Mouse (Mus musculus) ES-E14 (cell line): ENCODE measurements around the gene Rpl10a. TPM values are rescaled to one million over a fixed set of nuclear protein-coding genes. Genes with fewer than 3 reads are reported as not detected.
"Not testable (repeated sequence)": the region's sequence is repeated elsewhere in the genome, so short reads cannot be mapped to it uniquely, and the experiment has no call there.

Experiments used
- DNase-seq: peaks from one replicate; pipeline ENCODE4 v3.0.0-alpha.2; 2013; ENCODE audit warnings: low read depth, low spot score
- H3K27ac ChIP-seq: 2 replicates; pipeline ENCODE4 v1.5.1; 2012; ENCODE audit warnings: low read depth, mild to moderate bottlenecking, low read length, moderate library complexity, mixed read lengths; ENCODE audit not compliant: poor library complexity, insufficient read depth, severe bottlenecking
- H3K36me3 ChIP-seq: 2 replicates; pipeline ENCODE4 v1.6.1; 2012; ENCODE audit warnings: mild to moderate bottlenecking, low read length, moderate library complexity, mixed read lengths; ENCODE audit not compliant: control insufficient read depth, poor library complexity, insufficient read depth, severe bottlenecking
- H3K4me1 ChIP-seq, 2 experiments: fragments of 150-350 bp in 1 of 2; sonication (generic) in 1 of 2; 2 replicates each; pipeline ENCODE4 v1.6.1; 2012; ENCODE audit warnings: low read length in 2 of 2, mild to moderate bottlenecking in 1 of 2, mixed read lengths in 1 of 2; ENCODE audit not compliant: control insufficient read depth in 2 of 2, insufficient read depth in 2 of 2, poor library complexity in 1 of 2
- H3K4me3 ChIP-seq, 2 experiments: fragments of 150-350 bp in 1 of 2; sonication (generic) in 1 of 2; 2 replicates each; pipeline ENCODE4 v1.5.1; 2012; ENCODE audit warnings: low read length in 2 of 2, low read depth in 1 of 2, mild to moderate bottlenecking in 1 of 2, mixed read lengths in 1 of 2; ENCODE audit not compliant: insufficient read depth in 1 of 2, poor library complexity in 1 of 2, severe bottlenecking in 1 of 2
- H3K9ac ChIP-seq: 2 replicates; pipeline ENCODE4 v1.6.1; 2012; ENCODE audit warnings: low read depth, mild to moderate bottlenecking, low read length, mixed read lengths; ENCODE audit not compliant: poor library complexity, insufficient read depth, severe bottlenecking
- H3K9me3 ChIP-seq: fragments of 150-350 bp; sonication (generic); 2 replicates; pipeline ENCODE4 v1.6.1; 2012; ENCODE audit warnings: low read depth, mild to moderate bottlenecking, low read length; ENCODE audit not compliant: control insufficient read depth, insufficient read depth
- CHD2 ChIP-seq: IDR thresholded peaks from 2 replicates; pipeline ENCODE4 v1.6.1; 2014; ENCODE audit warnings: mild to moderate bottlenecking, low read depth, low read length, inconsistent platforms
- HCFC1 ChIP-seq: IDR thresholded peaks from 2 replicates; pipeline ENCODE4 v1.6.1; 2012; ENCODE audit warnings: low read length, inconsistent platforms, borderline replicate concordance; ENCODE audit not compliant: insufficient read depth
- MAFK ChIP-seq: IDR thresholded peaks from 2 replicates; pipeline ENCODE4 v1.6.1; 2014; ENCODE audit warnings: mild to moderate bottlenecking, low read depth, low read length, inconsistent platforms; ENCODE audit not compliant: insufficient read depth
- ZC3H11A ChIP-seq: IDR thresholded peaks from 2 replicates; pipeline ENCODE4 v1.6.1; 2012; ENCODE audit warnings: low read depth, mild to moderate bottlenecking, inconsistent platforms, low read length, borderline replicate concordance
- ZNF384 ChIP-seq: IDR thresholded peaks from 2 replicates; pipeline ENCODE4 v1.6.1; 2012; ENCODE audit warnings: low read depth, low read length, inconsistent platforms
- in situ Hi-C, 2 experiments: fragments of 600-800 bp; cut with MboI; formaldehyde crosslinking; loops; one replicate each; pipeline ENCODE4 v1.15.1; 2025; ENCODE audit warnings: low sequenced_read_pairs in 2 of 2, inconsistent platforms in 1 of 2; ENCODE audit not compliant: unreplicated experiment in 2 of 2
- total RNA-seq: library from RNA; depleted of rRNA; stranded (reverse); fragments of 300-350 nt; gene quantifications from 2 replicates; pipeline ENCODE4 v1.2.3, GENCODE M21; 2012

Gene Rpl10a
- total RNA-seq, 1 experiment: 2,234 TPM

GRCm38 (mm10) chr17:28317725-28318124 is 10.5 kb upstream of the Rpl10a start:
- no peak for DNase-seq
- no peak overlapping the region for H3K4me3 ChIP-seq
- H3K4me1 ChIP-seq: peaks cover 0 to 10% of the 10 kb centered on the region in 2 experiments; a peak in 2 of 4 replicates
- H3K9me3 ChIP-seq: no peaks in the 10 kb centered on the region
- no peak overlapping the region for H3K27ac ChIP-seq
- H3K36me3 ChIP-seq: peaks cover 41% of the 10 kb centered on the region
- no peak overlapping the region for H3K9ac ChIP-seq
- TF ChIP-seq ZC3H11A: no peak
- no peak for TF ChIP-seq MAFK
- no peak for TF ChIP-seq HCFC1
- TF ChIP-seq ZNF384: no peak
- TF ChIP-seq CHD2: no peak
- in situ Hi-C loops: no loop called here

DNA sequence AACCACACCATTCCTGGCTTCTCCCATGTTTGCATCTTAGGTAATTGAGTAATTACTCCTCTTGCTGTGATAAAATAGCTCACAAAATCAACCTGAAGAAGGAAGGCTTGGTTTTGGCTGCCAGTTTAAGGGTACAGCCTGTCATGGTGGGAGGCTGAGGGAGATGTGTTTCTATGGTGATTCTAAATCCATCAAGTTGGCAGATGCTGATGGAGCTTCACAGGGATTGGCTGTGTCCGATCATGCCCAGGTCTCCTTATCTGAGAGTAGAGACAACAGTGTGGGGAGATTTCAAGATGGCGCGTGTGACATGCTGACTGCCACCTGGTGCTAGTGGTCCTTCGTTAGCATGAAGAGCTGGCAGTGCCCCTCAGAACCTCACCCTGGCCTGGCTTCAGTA is 6.6 kb upstream of the Rpl10a start:
- Histone ChIP-seq H3K4me1 (peaks cover 0 to 7% of the 10 kb centered on the region in 2 experiments; a peak in 2 of 4 replicates), H3K9ac (no peak overlapping the region), H3K9me3 (no peaks in the 10 kb centered on the region), H3K36me3 (peaks cover 41% of the 10 kb centered on the region), H3K4me3 (no peak overlapping the region), H3K27ac (no peak overlapping the region)
- DNase-seq: no peak
- TF ChIP-seq MAFK (no peak), HCFC1 (no peak), ZNF384 (no peak), ZC3H11A (no peak), CHD2 (no peak)
- in situ Hi-C loops: no loop called here

- H3K4me1 ChIP-seq: peaks cover 0 to 10% of the 10 kb centered on the region in 2 experiments; a peak in 2 of 4 replicates
- H3K9ac ChIP-seq: no peak overlapping the region
- H3K9me3 ChIP-seq: no peaks in the 10 kb centered on the region
- H3K36me3 ChIP-seq: peaks cover 30% of the 10 kb centered on the region
- no peak overlapping the region for H3K27ac ChIP-seq
- no peak for TF ChIP-seq ZC3H11A
- TF ChIP-seq HCFC1: no peak
- TF ChIP-seq MAFK: no peak
- no peak for TF ChIP-seq CHD2
- TF ChIP-seq ZNF384: no peak
- no peak overlapping the region for H3K4me3 ChIP-seq
- in situ Hi-C loops: no loop called here
- no peak for DNase-seq
Measured at GRCm38 (mm10) chr17:28323786-28324185, 4.5 kb upstream of the Rpl10a start.

DNA sequence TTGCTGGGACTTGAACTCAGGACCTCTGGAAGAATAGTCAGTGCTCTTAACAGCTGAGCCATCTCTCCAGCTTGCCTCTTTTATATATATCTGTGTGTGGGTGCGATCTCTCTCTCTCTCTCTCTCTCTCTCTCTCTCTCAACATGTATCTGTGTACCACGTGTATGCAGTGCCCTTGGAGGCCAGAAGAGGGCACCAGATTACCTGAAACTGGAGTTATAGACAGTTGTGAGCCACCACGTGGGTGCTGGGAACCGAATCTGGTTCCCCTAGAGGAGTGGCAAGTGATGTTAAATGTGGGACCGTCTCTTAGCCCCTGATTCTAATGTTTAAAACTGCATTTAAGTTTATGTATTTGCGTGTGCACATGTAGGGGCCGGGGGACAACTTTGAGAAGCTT is 3.9 kb upstream of the Rpl10a start:
- Histone ChIP-seq H3K4me1 (peaks cover 0 to 10% of the 10 kb centered on the region in 2 experiments; a peak in 2 of 4 replicates), H3K36me3 (peaks cover 35% of the 10 kb centered on the region)
- H3K9me3 ChIP-seq, H3K9ac ChIP-seq, DNase-seq, H3K27ac ChIP-seq, in situ Hi-C loops, H3K4me3 ChIP-seq: not testable (repeated sequence)

GRCm38 (mm10) chr17:28325751-28326150 is 2.5 kb upstream of the Rpl10a start:
- Histone ChIP-seq H3K27ac (no peak overlapping the region), H3K9me3 (no peaks in the 10 kb centered on the region), H3K9ac (no peak overlapping the region), H3K4me3 (no peak overlapping the region), H3K36me3 (peaks cover 45% of the 10 kb centered on the region), H3K4me1 (peaks cover 0 to 10% of the 10 kb centered on the region in 2 experiments; a peak in 2 of 4 replicates)
- no peak for TF ChIP-seq ZC3H11A
- no peak for TF ChIP-seq CHD2
- TF ChIP-seq MAFK: no peak
- TF ChIP-seq ZNF384: no peak
- TF ChIP-seq HCFC1: no peak
- DNase-seq: no peak
- in situ Hi-C loops: no loop called here
